Mouse (Mus musculus): ENCODE measurements around the gene Kctd20.

Gene Kctd20

GRCm38 (mm10) chr17:28930392-28931074 lies 21.2 kb upstream of the Kctd20 start:
- in situ Hi-C loops (cut with MboI; ENCODE audit: low pct_unique_long_range_greater_than_20kb in 1 of 2, low sequenced_read_pairs in 2 of 2, unreplicated experiment in 1 of 2) = no loop called here

GRCm38 (mm10) chr17:28931436-28932211 lies 20.1 kb upstream of the Kctd20 start:
- in situ Hi-C loops (cut with MboI; ENCODE audit: low pct_unique_long_range_greater_than_20kb in 1 of 2, low sequenced_read_pairs in 2 of 2, unreplicated experiment in 1 of 2) = no loop called here

- in situ Hi-C loops (cut with MboI; ENCODE audit: low pct_unique_long_range_greater_than_20kb in 1 of 2, low sequenced_read_pairs in 2 of 2, unreplicated experiment in 1 of 2) = no loop called here
Measured at GRCm38 (mm10) chr17:28932274-28932673, 19.5 kb upstream of the Kctd20 start.

- in situ Hi-C loops (cut with MboI; ENCODE audit: low pct_unique_long_range_greater_than_20kb in 1 of 2, low sequenced_read_pairs in 2 of 2, unreplicated experiment in 1 of 2) = no loop called here
Measured at GRCm38 (mm10) chr17:28934120-28934916, 17.4 kb upstream of the Kctd20 start.

GRCm38 (mm10) chr17:28936133-28936532 lies 15.6 kb upstream of the Kctd20 start:
- in situ Hi-C loops (cut with MboI; ENCODE audit: low pct_unique_long_range_greater_than_20kb in 1 of 2, low sequenced_read_pairs in 2 of 2, unreplicated experiment in 1 of 2) = no loop called here

GRCm38 (mm10) chr17:28936622-28937345 lies 15.0 kb upstream of the Kctd20 start:
- in situ Hi-C loops (cut with MboI; ENCODE audit: low pct_unique_long_range_greater_than_20kb in 1 of 2, low sequenced_read_pairs in 2 of 2, unreplicated experiment in 1 of 2) = no loop called here

GRCm38 (mm10) chr17:28940776-28941555 lies 10.8 kb upstream of the Kctd20 start:
- in situ Hi-C loops (cut with MboI; ENCODE audit: low pct_unique_long_range_greater_than_20kb in 1 of 2, low sequenced_read_pairs in 2 of 2, unreplicated experiment in 1 of 2) = no loop called here

- in situ Hi-C loops (cut with MboI; ENCODE audit: low pct_unique_long_range_greater_than_20kb in 1 of 2, low sequenced_read_pairs in 2 of 2, unreplicated experiment in 1 of 2) = no loop called here
Measured at GRCm38 (mm10) chr17:28942101-28942500, 9.6 kb upstream of the Kctd20 start.

GRCm38 (mm10) chr17:28943740-28944139 lies 8.0 kb upstream of the Kctd20 start, which contains the start of gene Pxt1:
TSS of gene Pxt1 (minus strand) at chr17:28943840.
- in situ Hi-C loops (cut with MboI; ENCODE audit: low pct_unique_long_range_greater_than_20kb in 1 of 2, low sequenced_read_pairs in 2 of 2, unreplicated experiment in 1 of 2) = no loop called here

GRCm38 (mm10) chr17:28944481-28944880 lies 7.3 kb upstream of the Kctd20 start:
- in situ Hi-C loops (cut with MboI; ENCODE audit: low pct_unique_long_range_greater_than_20kb in 1 of 2, low sequenced_read_pairs in 2 of 2, unreplicated experiment in 1 of 2) = no loop called here

- in situ Hi-C loops (cut with MboI; ENCODE audit: low pct_unique_long_range_greater_than_20kb in 1 of 2, low sequenced_read_pairs in 2 of 2, unreplicated experiment in 1 of 2) = no loop called here
Measured at GRCm38 (mm10) chr17:28947011-28947939, 4.5 kb upstream of the Kctd20 start.

- in situ Hi-C loops (cut with MboI; ENCODE audit: low pct_unique_long_range_greater_than_20kb in 1 of 2, low sequenced_read_pairs in 2 of 2, unreplicated experiment in 1 of 2) = no loop called here
Measured at GRCm38 (mm10) chr17:28948661-28949060, 3.1 kb upstream of the Kctd20 start.

- in situ Hi-C loops (cut with MboI; ENCODE audit: low pct_unique_long_range_greater_than_20kb in 1 of 2, low sequenced_read_pairs in 2 of 2, unreplicated experiment in 1 of 2) = no loop called here
Measured at GRCm38 (mm10) chr17:28950751-28951150, 999 bp upstream of the Kctd20 start.

- in situ Hi-C loops (cut with MboI; ENCODE audit: low pct_unique_long_range_greater_than_20kb in 1 of 2, low sequenced_read_pairs in 2 of 2, unreplicated experiment in 1 of 2) = no loop called here
Measured at GRCm38 (mm10) chr17:28953251-28953650, 1.5 kb downstream of the Kctd20 start.

GRCm38 (mm10) chr17:28954416-28954815 lies 2.7 kb downstream of the Kctd20 start:
- in situ Hi-C loops (cut with MboI; ENCODE audit: low pct_unique_long_range_greater_than_20kb in 1 of 2, low sequenced_read_pairs in 2 of 2, unreplicated experiment in 1 of 2) = no loop called here

- in situ Hi-C loops (cut with MboI; ENCODE audit: low pct_unique_long_range_greater_than_20kb in 1 of 2, low sequenced_read_pairs in 2 of 2, unreplicated experiment in 1 of 2) = no loop called here
Measured at GRCm38 (mm10) chr17:28960597-28960996, 8.8 kb downstream of the Kctd20 start.

- in situ Hi-C loops (cut with MboI; ENCODE audit: low pct_unique_long_range_greater_than_20kb in 1 of 2, low sequenced_read_pairs in 2 of 2, unreplicated experiment in 1 of 2) = no loop called here
Measured at GRCm38 (mm10) chr17:28961596-28961995, 9.8 kb downstream of the Kctd20 start.
